Mouse (Mus musculus): Measurements from ENCODE around the gene Map4. TPM values are rescaled to one million over a fixed set of nuclear protein-coding genes. Genes with fewer than 3 reads are reported as not detected.
"Not testable (repeated sequence)": the region's sequence is repeated elsewhere in the genome, so short reads cannot be mapped to it uniquely, and the experiment has no call there.

The Map4 gene
- total RNA-seq, 4 experiments from 2014 or later: 568 to 629 (median 583) TPM

GRCm38 (mm10) chr9:110062861-110063260, 131.6 kb downstream of the Map4 start:
- no peak for DNase-seq (ENCODE audit: low spot score in 2 of 2)

GRCm38 (mm10) chr9:110064641-110065040, 133.4 kb downstream of the Map4 start:
- no peak for DNase-seq (ENCODE audit: low spot score in 2 of 2)

- no peak for DNase-seq (ENCODE audit: low spot score in 2 of 2)
Observed at GRCm38 (mm10) chr9:110068745-110069144, 137.5 kb downstream of the Map4 start.

GRCm38 (mm10) chr9:110070358-110070757, 139.1 kb downstream of the Map4 start:
- DNase-seq (ENCODE audit: low spot score in 2 of 2): no peak

- DNase-seq (ENCODE audit: low spot score in 2 of 2): no peak
Observed at GRCm38 (mm10) chr9:110071011-110071410, 139.8 kb downstream of the Map4 start.

- DNase-seq (ENCODE audit: low spot score in 2 of 2): peak; percentile 81 to 91
Observed at GRCm38 (mm10) chr9:110071843-110072242, 140.6 kb downstream of the Map4 start.

GRCm38 (mm10) chr9:110076468-110076867, 145.2 kb downstream of the Map4 start:
- DNase-seq (ENCODE audit: low spot score in 2 of 2): not testable (repeated sequence)

- DNase-seq (ENCODE audit: low spot score in 2 of 2): no peak
Observed at GRCm38 (mm10) chr9:110081066-110081465, 149.8 kb downstream of the Map4 start.

GRCm38 (mm10) chr9:110084201-110084964, 153.1 kb downstream of the Map4 start:
- DNase-seq (ENCODE audit: low spot score in 2 of 2): no peak

GRCm38 (mm10) chr9:110085693-110086092, 154.4 kb downstream of the Map4 start:
- DNase-seq (ENCODE audit: low spot score in 2 of 2): no peak

- DNase-seq (ENCODE audit: low spot score in 2 of 2): no peak
Observed at GRCm38 (mm10) chr9:110093303-110093702, 162.0 kb downstream of the Map4 start.

GRCm38 (mm10) chr9:110094761-110095160, 163.5 kb downstream of the Map4 start:
- DNase-seq (ENCODE audit: low spot score in 2 of 2): no peak

- DNase-seq (ENCODE audit: low spot score in 2 of 2): no peak
Observed at GRCm38 (mm10) chr9:110097791-110098190, 166.5 kb downstream of the Map4 start.

GRCm38 (mm10) chr9:110100627-110101600, 169.7 kb downstream of the Map4 start:
- peak; percentile 84 to 92 for DNase-seq (ENCODE audit: low spot score in 2 of 2)

GRCm38 (mm10) chr9:110116353-110116976, 185.2 kb downstream of the Map4 start:
- DNase-seq (ENCODE audit: low spot score in 2 of 2): no peak

- DNase-seq (ENCODE audit: low spot score in 2 of 2): peak; percentile 77 to 85
Observed at GRCm38 (mm10) chr9:110116977-110117778, 185.9 kb downstream of the Map4 start, which contains the start of gene Smarcc1. Gene Smarcc1 (plus strand): TSS chr9:110117708.

GRCm38 (mm10) chr9:110117779-110118139, 186.5 kb downstream of the Map4 start, which contains the start of gene Dhx30:
Gene Dhx30 (minus strand): TSS chr9:110117830.
- DNase-seq (ENCODE audit: low spot score in 2 of 2): no peak

GRCm38 (mm10) chr9:110118249-110118648, 187.0 kb downstream of the Map4 start:
- no peak for DNase-seq (ENCODE audit: low spot score in 2 of 2)

GRCm38 (mm10) chr9:110121424-110121823, 190.2 kb downstream of the Map4 start:
- DNase-seq (ENCODE audit: low spot score in 2 of 2): no peak

GRCm38 (mm10) chr9:110123322-110123721, 192.1 kb downstream of the Map4 start:
- DNase-seq (ENCODE audit: low spot score in 2 of 2): no peak
